Mouse (Mus musculus): ENCODE measurements around the gene Klrb1b. TPM values are rescaled to one million over a fixed set of nuclear protein-coding genes. Genes with fewer than 3 reads are reported as not detected.
A peak's percentile ranks its signal among the peaks of the same experiment; 100 is the strongest.
"Not testable (repeated sequence)": the region's sequence is repeated elsewhere in the genome, so short reads cannot be mapped to it uniquely, and the experiment has no call there.

Gene Klrb1b
- polyA plus RNA-seq, 1 experiment from 2014 or later: 0.24 TPM

GRCm38 (mm10) chr6:128845319-128845979 is 19.3 kb upstream of the Klrb1b start:
- Histone ChIP-seq H3K36me3 (ENCODE audit: inconsistent target) (no peaks in the 10 kb centered on the region), H3K27ac (peak overlapping the region; percentile 48), H3K4me3 (ENCODE audit: inconsistent target) (no peak overlapping the region), H3K79me2 (ENCODE audit: inconsistent target) (no peaks in the 10 kb centered on the region)
- 39% methylated on average over 7 of the region's 7 CpGs for WGBS (ENCODE audit: missing documents)

GRCm38 (mm10) chr6:128844586-128845080 is 18.5 kb upstream of the Klrb1b start:
- Histone ChIP-seq H3K4me3 (ENCODE audit: inconsistent target) (no peak overlapping the region), H3K27ac (no peak overlapping the region), H3K79me2 (ENCODE audit: inconsistent target) (no peaks in the 10 kb centered on the region), H3K36me3 (ENCODE audit: inconsistent target) (no peaks in the 10 kb centered on the region)
- WGBS (ENCODE audit: missing documents): 85% methylated on average over 5 of the region's 5 CpGs

- Histone ChIP-seq H3K4me3 (ENCODE audit: inconsistent target) (peak overlapping the region; percentile 75; the same call in 1 of the 2 replicates), H3K36me3 (ENCODE audit: inconsistent target) (no peaks in the 10 kb centered on the region), H3K27ac (peak overlapping the region; percentile 91; the same call in 1 of the 2 replicates), H3K79me2 (ENCODE audit: inconsistent target) (no peaks in the 10 kb centered on the region)
- 43% methylated on average over 8 of the region's 8 CpGs for WGBS (ENCODE audit: missing documents)
Measured at GRCm38 (mm10) chr6:128844131-128844530, 18.0 kb upstream of the Klrb1b start.

GRCm38 (mm10) chr6:128843479-128843992 is 17.4 kb upstream of the Klrb1b start:
- Histone ChIP-seq H3K79me2 (ENCODE audit: inconsistent target) (no peaks in the 10 kb centered on the region), H3K4me3 (ENCODE audit: inconsistent target) (peak overlapping the region; percentile 75), H3K27ac (peak overlapping the region; percentile 91), H3K36me3 (ENCODE audit: inconsistent target) (no peaks in the 10 kb centered on the region)
- under 1% methylated on average over 22 of the region's 22 CpGs for WGBS (ENCODE audit: missing documents)

GRCm38 (mm10) chr6:128842945-128843478 is 16.9 kb upstream of the Klrb1b start:
- no peaks in the 10 kb centered on the region for H3K79me2 ChIP-seq (ENCODE audit: inconsistent target)

GRCm38 (mm10) chr6:128842356-128842944 is 16.3 kb upstream of the Klrb1b start:
- no peaks in the 10 kb centered on the region for H3K79me2 ChIP-seq (ENCODE audit: inconsistent target)
- 1% methylated on average over 19 of the region's 20 CpGs for WGBS (ENCODE audit: missing documents)
- no peaks in the 10 kb centered on the region for H3K36me3 ChIP-seq (ENCODE audit: inconsistent target)
- peak overlapping the region; percentile 75 for H3K4me3 ChIP-seq (ENCODE audit: inconsistent target)
- peak overlapping the region; percentile 12; the same call in 1 of the 2 replicates for H3K27ac ChIP-seq

More at GRCm38 (mm10) chr6:128842945-128843478, 16.9 kb upstream of the Klrb1b start:
- peak overlapping the region; percentile 75 for H3K4me3 ChIP-seq (ENCODE audit: inconsistent target)
- under 1% methylated on average over 44 of the region's 44 CpGs for WGBS (ENCODE audit: missing documents)
- H3K27ac ChIP-seq: peak overlapping the region; percentile 91
- H3K36me3 ChIP-seq (ENCODE audit: inconsistent target): no peaks in the 10 kb centered on the region

GRCm38 (mm10) chr6:128841327-128842089 is 15.4 kb upstream of the Klrb1b start:
- Histone ChIP-seq H3K27ac (no peak overlapping the region), H3K36me3 (ENCODE audit: inconsistent target) (no peaks in the 10 kb centered on the region), H3K79me2 (ENCODE audit: inconsistent target) (no peaks in the 10 kb centered on the region), H3K4me3 (ENCODE audit: inconsistent target) (no peak overlapping the region)
- 64% methylated on average over 4 of the region's 4 CpGs for WGBS (ENCODE audit: missing documents)

- H3K79me2 ChIP-seq (ENCODE audit: inconsistent target); H3K27ac ChIP-seq; H3K36me3 ChIP-seq (ENCODE audit: inconsistent target); H3K4me3 ChIP-seq (ENCODE audit: inconsistent target): not testable (repeated sequence)
- 64% methylated on average over 3 of the region's 3 CpGs for WGBS (ENCODE audit: missing documents)
Measured at GRCm38 (mm10) chr6:128840669-128841068, 14.5 kb upstream of the Klrb1b start.

GRCm38 (mm10) chr6:128839921-128840320 is 13.8 kb upstream of the Klrb1b start:
- Histone ChIP-seq H3K36me3 (ENCODE audit: inconsistent target) (no peaks in the 10 kb centered on the region), H3K79me2 (ENCODE audit: inconsistent target) (no peaks in the 10 kb centered on the region), H3K4me3 (ENCODE audit: inconsistent target) (peak overlapping the region; percentile 87; the same call in 1 of the 2 replicates), H3K27ac (no peak overlapping the region)
- 36% methylated on average over 7 of the region's 7 CpGs for WGBS (ENCODE audit: missing documents)

- Histone ChIP-seq H3K36me3 (ENCODE audit: inconsistent target) (no peaks in the 10 kb centered on the region), H3K27ac (peak overlapping the region; percentile 92), H3K4me3 (ENCODE audit: inconsistent target) (peak overlapping the region; percentile 87), H3K79me2 (ENCODE audit: inconsistent target) (no peaks in the 10 kb centered on the region)
- whole genome bisulfite sequencing (ENCODE audit: missing documents): 2% methylated on average over 17 of the region's 17 CpGs
Measured at GRCm38 (mm10) chr6:128839266-128839771, 13.2 kb upstream of the Klrb1b start.

GRCm38 (mm10) chr6:128838342-128839265 is 12.5 kb upstream of the Klrb1b start:
- peak overlapping the region; percentile 92 for H3K27ac ChIP-seq
- under 1% methylated on average over 49 of the region's 49 CpGs for WGBS (ENCODE audit: missing documents)
- H3K36me3 ChIP-seq (ENCODE audit: inconsistent target): no peaks in the 10 kb centered on the region
- H3K79me2 ChIP-seq (ENCODE audit: inconsistent target): no peaks in the 10 kb centered on the region
- H3K4me3 ChIP-seq (ENCODE audit: inconsistent target): peak overlapping the region; percentile 87

GRCm38 (mm10) chr6:128837454-128838341 is 11.6 kb upstream of the Klrb1b start:
- Histone ChIP-seq H3K27ac (peak overlapping the region; percentile 92; the same call in 1 of the 2 replicates), H3K36me3 (ENCODE audit: inconsistent target) (no peaks in the 10 kb centered on the region), H3K4me3 (ENCODE audit: inconsistent target) (peak overlapping the region; percentile 87), H3K79me2 (ENCODE audit: inconsistent target) (no peaks in the 10 kb centered on the region)
- WGBS (ENCODE audit: missing documents): 11% methylated on average over 13 of the region's 14 CpGs
